Mouse (Mus musculus): ENCODE measurements around the gene Focad.

Gene Focad

DNA sequence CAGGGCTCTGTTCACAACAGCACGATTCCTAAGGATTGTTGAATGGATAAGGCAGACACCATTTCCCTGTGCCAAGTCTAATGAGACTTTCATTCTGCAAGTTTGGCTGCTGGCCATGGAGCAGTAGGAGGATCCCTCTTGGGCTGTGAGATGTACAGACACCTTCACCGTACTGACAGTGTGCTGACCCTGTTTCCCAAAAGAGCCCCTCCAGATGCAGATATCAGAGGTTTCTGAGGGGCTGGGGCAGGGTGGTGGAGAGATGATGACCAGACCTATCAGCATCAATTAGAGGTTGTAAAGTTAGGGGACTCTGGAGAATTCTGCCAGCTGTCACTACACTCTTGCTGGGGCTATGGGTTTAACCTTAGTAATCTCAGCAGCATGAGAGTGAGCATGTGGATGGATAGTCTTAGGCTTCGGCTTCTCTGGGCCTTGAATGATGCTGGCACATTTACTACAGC is 115.0 kb downstream of the Focad start:
- no peak for DNase-seq (ENCODE audit: extremely low read depth, low read depth, low spot score)

DNA sequence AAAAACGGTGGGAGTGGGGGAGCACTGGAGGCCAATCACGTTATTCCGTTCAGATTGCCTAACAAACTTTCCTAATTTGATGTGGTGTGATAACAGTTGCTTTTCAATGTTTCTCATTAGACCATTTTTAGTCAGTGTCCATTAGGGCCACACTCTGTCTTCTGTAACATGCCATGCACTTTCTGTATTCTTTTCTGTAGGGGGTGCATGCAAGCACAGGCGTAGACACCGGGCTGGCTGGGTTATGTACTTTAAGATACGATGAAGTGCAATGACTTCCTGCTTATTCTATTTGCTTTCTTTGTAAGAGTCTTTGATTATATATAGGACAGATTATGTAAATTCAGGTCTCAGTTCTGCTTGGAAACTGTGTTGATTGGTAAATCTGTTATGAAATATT is 116.2 kb downstream of the Focad start:
- no peak for DNase-seq (ENCODE audit: extremely low read depth, low read depth, low spot score)

DNA sequence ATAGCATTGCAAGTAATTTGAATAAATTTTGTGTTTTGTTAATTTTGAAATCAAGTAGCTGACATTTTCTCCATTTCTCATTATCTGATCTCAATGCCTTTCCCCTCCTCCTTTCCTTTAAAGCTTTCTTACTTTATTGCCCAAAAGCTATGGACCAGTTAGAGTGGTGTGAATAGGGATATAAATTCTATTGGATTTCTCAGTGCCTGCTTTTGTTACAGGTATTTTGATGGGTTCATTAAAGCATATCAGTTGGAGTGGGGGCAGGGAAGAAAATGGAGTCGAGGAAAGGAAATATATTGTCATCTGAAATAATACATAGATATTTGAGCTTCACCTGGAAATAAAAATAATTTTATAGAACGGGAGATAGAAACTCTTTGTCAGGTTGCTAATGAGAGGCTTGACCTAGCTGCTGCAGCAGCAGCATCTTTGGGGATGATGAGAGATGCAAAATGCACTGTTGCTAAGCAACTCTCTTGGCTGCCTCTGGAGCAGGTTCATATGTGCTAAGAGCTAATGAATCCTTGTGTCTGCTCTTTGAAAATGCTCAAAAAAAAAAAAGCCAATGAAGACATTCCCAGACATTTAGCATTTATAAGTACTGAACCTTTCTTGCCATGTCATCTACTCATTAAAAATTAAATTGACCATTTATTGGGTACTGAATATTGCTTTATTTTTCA is 116.9 kb downstream of the Focad start:
- no peak for DNase-seq (ENCODE audit: extremely low read depth, low read depth, low spot score)

DNA sequence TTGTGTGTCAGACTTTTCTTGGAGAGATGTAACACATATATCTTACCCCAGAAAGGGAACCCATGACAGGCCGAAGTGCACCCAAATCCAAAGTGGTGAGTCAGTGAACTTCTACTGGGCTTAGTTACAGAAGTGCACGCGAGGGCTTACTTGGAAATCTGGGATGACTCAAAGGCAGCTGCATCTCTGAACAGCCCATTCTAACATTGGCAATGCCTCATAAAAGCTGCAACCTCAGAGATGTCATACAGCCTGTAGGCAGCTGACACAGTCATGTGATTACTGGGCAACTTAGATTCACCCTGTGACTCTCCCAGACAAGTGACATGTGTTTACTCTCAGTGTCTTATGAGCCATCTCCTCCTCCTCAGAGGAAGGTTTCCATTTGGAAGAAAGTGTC is 119.5 kb downstream of the Focad start:
- DNase-seq (ENCODE audit: extremely low read depth, low read depth, low spot score), result peak; percentile 11

DNA sequence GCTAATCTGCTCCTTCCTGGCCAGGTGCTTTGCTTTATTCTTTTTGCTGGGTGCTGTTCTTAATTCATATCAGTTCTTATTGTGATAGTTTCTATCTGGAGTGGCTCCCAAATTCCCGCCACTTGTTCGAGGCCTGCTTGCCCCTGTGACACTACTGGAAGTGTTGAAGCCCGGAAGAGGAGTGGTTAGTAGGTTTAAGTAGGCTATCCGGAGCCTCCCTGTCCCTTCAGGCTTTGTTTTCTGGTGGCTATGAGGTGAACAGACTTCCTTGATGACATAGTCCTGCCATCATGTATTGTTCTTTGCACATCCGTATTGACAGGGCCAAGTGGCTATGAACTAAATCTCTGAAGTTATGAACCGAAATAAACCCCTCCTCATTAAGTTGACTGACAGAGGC is 123.9 kb downstream of the Focad start:
- no peak for DNase-seq (ENCODE audit: extremely low read depth, low read depth, low spot score)

DNA sequence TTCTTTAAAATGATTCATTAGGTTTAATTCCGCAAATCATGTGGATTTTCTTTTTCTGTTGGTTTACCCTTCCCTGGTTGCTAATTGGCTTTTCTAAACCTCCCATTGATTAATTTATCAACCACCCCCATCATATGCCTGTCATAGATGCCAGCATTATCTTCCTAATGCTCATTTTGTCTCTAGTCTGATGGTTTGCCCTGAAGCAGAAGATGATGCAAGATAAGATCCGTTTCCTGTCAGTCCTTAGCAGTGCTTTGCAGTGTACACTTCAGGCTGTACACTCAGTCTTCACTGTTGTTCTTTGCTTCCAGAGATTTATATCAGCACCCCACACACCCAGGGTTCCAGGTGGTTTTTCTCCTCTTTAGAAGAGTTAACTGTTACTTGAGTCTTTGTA is 124.4 kb downstream of the Focad start:
- no peak for DNase-seq (ENCODE audit: extremely low read depth, low read depth, low spot score)

DNA sequence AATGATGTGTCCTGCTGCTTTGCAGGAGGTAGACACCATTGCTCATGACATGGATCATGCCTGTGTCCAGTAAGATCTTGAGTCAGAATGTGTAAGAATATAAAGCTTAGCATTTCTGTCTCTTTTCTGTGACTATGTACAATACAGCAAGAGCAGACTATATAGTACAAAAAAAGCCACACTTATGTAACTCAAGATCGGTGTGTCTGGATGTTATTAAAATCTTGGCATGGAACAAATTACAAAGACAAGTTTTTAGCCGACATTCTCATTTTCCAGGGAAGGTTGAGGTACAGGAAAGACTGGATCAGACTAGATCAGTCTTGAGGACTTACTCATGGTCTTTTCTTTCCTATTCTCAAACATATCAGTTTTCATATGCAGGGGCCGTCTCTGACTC is 136.9 kb downstream of the Focad start:
- no peak for DNase-seq (ENCODE audit: extremely low read depth, low read depth, low spot score)

DNA sequence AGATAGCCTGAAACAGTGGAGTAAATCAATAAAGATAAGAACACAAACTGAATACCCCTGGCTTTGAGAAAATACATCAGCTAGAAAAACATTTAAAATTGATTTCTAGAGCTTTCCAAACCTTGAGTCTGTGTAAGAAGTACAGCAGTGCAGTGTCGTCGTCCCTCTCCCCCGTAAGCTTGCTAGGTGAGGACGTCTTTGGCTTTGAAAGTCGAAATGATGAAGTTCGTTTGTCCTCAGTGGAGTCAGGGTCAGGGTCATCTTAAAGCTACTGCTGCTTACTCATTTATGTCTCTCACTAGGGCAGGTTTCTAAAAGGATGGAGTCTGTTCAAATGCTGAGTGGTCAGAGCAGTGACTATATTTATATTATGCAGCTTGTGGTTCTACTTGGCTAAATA is 141.5 kb downstream of the Focad start:
- DNase-seq (ENCODE audit: extremely low read depth, low read depth, low spot score), result no peak

DNA sequence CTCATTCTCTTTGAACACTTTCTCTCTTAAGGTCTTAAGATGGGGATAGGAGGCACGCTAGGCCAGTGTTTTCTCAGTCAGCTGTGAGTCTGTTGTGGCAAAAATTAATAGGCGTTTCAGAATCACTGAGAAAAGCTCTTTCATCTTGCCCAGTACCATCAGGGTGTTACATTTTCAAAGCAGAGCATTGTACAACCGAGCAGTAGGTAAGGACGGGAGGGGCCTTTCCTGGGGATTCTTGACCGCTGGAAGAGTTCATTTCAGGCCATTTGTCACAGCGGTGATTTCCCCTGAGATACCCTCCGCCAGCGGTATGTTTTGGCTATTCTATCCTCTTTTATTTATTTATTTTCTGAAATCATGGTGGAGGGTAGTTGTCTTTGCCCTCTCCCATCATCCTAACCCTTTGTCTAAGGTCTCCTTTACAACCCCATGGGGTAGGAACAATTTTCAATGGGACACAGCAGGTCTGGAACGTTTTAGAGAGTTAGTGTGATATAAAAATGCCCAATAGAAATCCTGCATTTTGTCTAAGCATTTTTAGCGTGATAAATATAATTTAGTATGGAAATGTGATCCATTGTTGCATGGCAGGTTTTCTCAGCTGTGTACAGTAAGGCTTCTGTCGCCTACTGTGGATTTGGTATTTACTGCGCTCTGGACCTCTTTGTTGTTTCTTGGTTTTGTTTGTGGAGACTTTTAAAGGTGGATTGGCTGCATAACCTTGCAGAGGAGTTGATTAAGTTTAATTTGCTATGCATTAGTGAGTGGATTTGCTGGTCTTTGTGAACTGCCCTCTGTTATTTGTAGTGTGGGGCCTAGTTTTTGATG is 142.7 kb downstream of the Focad start:
- DNase-seq (ENCODE audit: extremely low read depth, low read depth, low spot score), result no peak

DNA sequence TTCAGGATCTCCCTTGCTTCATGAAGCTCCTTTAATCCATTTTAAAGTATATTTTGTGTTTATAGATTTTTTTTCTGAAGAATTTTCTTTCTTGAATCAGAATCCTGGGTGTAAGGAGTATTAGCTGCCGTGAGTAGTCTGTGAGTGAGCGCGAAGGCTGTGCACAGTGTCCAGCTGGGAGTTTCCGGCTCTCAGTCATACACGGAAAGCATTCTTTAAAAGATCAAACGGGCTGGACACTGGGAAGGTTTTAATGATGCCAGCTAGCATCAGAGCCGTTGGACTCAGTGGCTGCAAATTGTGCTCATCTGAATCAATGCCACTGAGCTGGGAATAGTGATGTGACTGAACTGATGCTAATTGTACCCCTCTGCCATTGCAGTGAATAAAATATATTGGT is 143.9 kb downstream of the Focad start:
- no peak for DNase-seq (ENCODE audit: extremely low read depth, low read depth, low spot score)

DNA sequence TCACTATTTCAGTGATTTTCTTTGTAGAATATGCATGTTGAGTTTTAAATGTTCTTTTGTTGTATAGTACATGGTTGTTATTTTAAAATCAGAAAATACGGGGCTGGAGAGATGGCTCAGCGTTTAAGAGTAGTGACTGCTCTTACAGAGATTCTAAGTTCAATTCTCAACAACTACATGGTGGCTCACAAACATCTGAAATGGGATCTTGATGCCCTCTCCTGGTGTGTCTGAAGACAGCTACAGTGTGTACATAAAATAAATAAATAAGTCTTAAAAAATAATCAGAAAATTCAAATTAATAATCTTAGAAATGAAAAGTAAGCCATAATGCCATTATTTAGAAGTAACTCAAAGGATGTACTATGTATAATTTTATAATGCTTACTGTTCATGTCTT is 149.4 kb downstream of the Focad start:
- DNase-seq (ENCODE audit: extremely low read depth, low read depth, low spot score), result no peak

DNA sequence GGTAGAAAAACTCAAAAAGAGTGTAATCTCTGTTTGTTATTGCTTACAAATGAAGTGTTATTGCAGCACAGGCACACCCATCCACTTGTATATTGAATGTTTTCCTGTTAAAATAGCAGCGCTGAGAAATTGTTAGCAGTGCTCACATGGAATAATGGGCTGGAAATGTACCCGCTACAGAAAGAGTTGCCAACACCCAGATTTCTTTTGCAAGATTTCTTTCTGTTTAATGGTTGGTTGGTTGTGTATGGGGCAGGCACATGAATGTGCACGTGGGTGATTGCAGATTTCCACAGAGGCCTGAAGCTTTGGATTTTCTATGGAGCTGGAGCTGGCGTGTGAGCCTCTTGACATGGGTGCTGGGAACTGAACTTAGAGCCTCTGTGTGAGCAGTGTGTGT is 151.1 kb downstream of the Focad start:
- no peak for DNase-seq (ENCODE audit: extremely low read depth, low read depth, low spot score)

DNA sequence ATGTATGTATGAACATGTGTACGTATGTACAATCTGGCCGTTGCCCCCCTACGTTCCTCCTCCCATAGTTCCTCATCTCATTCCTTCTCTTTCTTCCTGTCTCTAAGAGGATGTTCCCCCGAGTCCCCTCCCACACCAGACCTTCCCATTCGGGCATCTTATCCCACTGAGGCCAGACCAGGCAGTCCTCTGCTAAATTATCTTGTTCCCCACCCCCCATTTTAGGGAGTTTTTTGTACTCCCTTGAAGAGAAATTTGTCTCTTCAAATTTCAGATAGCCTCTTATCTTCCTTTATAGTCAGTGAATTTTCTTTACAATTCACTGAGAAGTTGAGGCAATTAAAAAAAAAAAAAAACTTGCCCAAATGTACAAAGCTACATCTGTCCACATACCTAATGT is 166.9 kb downstream of the Focad start:
- DNase-seq (ENCODE audit: extremely low read depth, low read depth, low spot score), result no peak

DNA sequence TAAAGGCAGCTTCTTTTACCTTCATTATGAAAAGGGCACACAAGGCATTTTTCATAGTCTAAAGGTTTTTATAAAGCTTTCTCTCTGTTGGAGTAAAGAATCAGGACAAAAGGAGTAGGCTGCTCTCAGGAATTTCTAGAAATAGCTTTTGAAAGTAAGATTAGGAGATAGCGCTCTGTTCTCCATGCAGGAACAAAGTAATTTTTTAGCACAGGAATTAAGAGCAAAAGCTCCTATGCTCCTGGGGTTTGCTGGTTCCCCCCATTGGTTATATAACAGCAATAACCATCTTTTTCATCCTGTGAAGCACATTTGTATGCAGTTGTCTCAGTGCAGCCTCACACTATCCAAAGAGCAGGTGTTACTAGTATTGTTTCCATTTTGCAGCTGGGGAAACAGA is 170.1 kb downstream of the Focad start:
- DNase-seq (ENCODE audit: extremely low read depth, low read depth, low spot score), result no peak

DNA sequence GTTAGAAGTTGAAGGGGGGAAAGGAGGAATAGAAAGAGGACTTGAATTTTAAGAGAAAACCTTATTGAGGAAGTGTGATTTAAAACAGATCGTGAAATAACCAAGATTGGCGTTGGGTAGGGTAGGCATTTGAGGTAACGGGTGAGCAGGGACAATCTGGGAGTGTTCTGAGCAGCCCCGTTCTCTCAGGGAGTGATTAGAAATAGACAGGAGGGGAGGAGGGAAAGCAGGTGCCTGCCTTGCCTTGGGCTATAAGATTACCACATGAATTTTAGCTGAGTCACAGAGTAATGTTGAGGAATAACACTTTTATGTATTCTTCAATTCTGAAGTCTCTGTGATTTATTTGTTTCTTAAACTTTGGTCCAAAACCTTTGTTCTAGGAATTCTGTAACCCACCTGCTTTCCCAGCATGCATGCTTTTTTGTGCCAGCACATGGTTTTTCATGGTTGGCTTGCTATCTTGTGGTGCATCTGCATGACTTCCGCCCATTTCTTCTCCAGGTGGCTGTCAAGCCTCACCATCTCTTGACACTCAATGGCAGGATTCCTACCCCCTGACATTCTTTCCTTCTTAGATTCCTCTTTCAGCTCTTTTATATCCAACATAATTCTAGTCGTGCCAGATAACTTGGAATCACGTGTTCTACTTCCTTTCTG is 176.1 kb downstream of the Focad start:
- DNase-seq (ENCODE audit: extremely low read depth, low read depth, low spot score), result no peak

DNA sequence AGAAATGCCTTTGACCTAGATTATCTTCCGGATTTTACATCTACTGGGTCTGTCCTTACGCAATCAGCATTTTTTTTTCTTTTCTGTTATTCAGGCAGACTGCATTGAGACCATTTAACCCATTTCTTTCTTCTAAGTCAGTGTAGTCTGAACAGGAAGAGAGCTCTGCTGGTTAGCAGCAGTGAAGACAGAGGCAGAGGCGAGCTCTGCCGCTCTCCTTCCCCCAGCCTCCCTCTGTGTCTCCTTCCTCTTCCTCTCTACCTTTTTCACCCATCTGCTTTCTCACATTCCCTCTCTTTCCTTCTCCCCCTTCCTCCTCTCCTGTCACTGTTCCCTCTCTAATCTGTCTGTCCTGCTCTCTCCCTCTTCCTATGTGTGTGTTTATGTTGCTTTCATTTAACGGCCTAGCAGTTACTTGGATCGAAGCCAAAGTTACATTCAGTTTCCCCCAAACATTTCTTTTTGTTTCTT is 181.2 kb downstream of the Focad start:
- DNase-seq (ENCODE audit: extremely low read depth, low read depth, low spot score), result no peak

DNA sequence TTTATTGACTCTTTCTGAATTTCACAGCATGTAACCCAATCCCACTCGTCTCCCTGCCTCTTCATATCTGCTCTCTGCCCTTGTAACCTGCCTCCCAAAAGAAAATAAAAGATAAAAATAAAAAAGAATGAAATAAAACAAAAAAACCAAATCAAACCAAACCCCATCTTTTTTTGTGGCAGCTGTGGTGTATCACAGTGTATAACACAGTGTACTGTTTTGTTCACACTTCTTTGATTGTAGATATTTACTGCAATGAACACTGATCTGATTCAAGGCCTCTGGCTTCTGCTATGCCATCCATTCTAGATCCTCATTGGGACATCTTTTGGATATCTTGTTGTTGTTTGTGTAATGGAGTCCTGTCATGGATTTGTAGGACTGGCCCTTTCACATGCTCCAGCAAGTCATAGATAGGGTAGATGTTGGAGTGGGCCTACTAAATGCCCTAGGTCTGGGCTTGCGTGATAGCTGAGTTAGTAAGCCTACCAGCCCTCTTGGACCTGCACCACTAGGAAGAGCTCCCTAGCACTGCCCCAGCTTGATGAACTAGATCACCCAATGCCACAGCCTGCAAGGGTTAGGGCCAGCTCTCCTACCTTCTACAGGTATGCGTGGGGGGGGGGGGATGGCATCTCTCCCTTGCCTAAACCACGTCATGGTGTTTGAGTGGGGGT is 181.8 kb downstream of the Focad start:
- no peak for DNase-seq (ENCODE audit: extremely low read depth, low read depth, low spot score)

DNA sequence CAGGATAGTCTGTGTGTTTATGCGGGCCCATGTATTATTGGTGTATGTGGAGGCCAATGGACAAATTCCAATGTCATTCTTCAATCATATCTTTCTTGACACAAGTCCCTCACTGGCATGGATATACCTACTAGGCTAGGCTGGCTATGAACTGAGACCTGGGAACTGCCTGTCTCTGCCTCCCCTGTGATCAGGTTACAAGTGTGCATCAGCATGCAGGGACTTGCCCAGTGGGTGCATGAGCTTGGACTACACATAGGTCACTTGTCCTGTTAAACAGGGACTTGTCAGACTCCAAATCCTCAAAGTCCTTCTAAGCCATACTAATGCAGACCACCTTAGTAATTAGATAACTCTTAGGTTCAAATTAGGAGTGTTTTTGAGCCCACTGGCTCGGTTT is 184.1 kb downstream of the Focad start:
- DNase-seq (ENCODE audit: extremely low read depth, low read depth, low spot score), result no peak

DNA sequence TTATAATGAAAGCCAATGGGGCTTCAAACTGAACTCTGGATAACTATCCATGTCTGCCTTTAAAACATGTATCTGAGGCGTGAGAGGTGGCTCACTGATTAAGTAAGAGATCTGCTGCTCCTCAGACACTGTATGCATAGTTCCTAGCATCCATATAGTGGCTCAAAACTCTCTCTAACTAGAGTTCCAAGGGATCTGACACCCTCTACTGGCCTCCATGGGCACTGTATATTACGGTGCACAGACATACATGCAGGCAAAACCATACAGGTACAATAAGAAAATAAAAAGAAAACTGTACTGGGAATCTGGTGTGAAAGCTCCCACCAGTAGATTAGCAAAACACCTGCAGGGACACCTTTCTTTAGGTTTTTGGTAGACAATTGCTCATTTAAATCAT is 186.1 kb downstream of the Focad start:
- no peak for DNase-seq (ENCODE audit: extremely low read depth, low read depth, low spot score)

DNA sequence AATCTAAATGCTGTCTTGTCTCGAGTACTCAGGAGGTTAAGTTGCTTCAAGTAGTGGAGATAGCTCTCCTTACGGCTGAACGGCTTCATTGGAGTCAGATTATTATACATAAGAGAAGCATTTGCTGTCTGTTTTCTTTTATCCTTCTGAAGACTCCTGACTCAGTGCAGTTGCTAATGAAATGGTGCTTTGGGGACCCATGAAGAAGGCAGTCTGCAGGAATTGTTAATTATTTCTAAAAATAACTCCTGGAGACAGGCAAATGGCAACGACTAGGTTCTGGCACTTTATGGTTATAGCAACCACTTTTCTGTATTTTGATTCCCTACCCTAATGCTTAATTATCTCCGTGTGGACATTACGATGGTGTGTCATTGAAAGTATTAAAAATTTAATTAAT is 201.1 kb downstream of the Focad start:
- no peak for DNase-seq (ENCODE audit: extremely low read depth, low read depth, low spot score)

DNA sequence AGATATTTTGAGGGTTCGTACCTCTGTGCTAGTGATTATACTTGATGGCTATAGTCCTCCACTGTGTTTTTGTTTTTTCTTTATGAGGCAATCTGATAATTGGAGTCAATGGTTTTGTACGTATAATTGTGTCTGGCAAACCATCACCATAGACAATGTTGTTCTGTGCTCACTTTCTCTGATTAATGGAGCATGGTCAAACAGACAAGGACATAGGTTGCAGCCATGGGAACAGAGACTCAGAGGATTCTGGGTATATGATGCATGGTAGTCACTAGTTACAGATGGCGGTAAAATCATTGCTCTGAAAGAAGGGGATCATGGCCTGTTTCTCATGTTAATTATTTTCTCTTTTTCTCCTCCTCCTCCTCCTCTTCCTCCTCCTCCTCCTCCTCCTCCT is 205.1 kb downstream of the Focad start:
- DNase-seq (ENCODE audit: extremely low read depth, low read depth, low spot score), result no peak

Data from fat pad, adult 2 months (tissue).